Mouse (Mus musculus): Measurements from ENCODE around the gene Abcg1. TPM values are rescaled to one million over a fixed set of nuclear protein-coding genes. Genes with fewer than 3 reads are reported as not detected.
A peak's percentile ranks its signal among the peaks of the same experiment; 100 is the strongest.

Abcg1 gene
- total RNA-seq, 2 experiments from 2014 or later, result 8.9 to 10.0 TPM

DNA sequence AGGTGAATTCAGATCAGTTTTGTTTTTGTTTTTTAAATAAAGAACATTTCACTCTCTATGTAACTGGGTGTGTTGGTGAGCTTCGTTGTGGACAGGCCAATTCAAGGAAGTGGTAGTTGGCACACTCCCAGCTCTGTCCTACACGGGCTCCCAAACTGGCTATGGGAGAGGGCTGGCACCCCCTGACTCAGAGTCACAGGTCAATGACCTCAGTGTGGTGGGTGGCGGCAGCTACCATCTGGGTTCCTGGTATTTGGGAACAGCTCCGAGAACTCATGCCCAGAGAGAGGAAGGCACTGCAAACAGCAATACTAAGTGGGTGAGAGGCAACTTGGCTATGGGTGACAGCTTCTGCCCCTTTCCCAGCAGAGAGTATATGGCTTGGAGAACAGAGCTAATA, 19.1 kb upstream of the Abcg1 start:
- DNase-seq, result peak; percentile 38 to 40
- intact Hi-C loops (cut with DNase I), result no loop called here

DNA sequence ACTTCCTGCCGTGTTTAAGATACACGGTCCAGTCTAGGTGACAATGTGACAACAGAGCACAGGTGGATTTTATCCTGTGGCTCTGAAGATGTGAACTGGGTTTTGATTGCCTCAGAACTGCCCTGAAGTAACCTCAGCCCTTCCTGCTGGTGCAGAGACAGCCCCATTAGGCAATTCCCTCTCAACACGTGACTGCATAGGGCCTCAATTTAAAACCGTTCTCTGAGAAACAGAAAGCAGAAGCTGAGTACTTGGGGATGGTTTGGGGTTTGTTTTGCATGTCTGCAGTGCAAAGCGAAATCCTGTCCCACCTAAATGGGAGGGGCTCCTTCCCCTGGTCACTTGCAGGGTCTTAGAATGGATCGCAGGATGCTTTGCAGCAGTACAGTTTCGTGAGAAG, 17.8 kb upstream of the Abcg1 start:
- intact Hi-C loops (cut with DNase I), result no loop called here
- DNase-seq, result peak in 1 of 2 experiments; percentile 19

DNA sequence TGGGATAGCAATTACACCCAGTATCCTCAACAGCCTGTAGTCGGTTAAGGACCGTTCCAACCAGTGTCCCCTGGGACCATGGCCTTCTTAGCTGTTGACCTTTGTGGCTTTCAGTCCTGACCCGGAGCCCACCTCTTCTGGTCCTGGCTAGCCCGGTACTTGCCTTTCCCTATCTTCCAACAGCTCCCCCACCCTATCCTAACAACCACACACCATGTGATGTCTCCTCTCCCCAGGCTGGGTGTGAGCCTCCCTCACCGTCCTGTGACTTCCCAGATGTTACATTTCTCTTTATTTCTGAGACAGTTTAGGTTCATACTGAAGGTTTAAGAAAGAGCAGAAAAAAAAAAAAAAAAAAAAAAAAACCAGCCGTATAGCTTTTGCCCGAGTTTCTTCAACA, 17.1 kb upstream of the Abcg1 start:
- intact Hi-C loops (cut with DNase I), result no loop called here
- no peak for DNase-seq

DNA sequence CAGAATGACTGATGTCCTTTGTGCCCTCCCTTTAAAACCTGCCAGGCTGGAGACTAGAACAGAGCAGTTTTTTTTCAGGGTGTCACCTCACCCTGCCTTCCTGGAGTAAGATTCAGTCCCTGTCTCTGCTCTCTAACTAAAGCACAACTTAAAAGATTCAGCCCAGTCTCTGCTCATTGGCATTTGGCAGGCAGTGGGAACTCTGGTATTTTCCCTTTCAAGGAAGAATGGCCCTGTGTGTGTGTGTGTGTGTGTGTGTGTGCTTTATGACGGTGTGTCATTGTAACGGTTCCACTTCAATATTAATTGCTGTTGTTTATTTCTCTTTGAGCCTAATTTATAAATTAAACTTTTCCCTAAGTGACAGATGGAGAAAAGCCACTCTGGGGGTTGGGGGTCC, 14.7 kb upstream of the Abcg1 start:
- intact Hi-C loops (cut with DNase I), result no loop called here
- DNase-seq, result no peak

DNA sequence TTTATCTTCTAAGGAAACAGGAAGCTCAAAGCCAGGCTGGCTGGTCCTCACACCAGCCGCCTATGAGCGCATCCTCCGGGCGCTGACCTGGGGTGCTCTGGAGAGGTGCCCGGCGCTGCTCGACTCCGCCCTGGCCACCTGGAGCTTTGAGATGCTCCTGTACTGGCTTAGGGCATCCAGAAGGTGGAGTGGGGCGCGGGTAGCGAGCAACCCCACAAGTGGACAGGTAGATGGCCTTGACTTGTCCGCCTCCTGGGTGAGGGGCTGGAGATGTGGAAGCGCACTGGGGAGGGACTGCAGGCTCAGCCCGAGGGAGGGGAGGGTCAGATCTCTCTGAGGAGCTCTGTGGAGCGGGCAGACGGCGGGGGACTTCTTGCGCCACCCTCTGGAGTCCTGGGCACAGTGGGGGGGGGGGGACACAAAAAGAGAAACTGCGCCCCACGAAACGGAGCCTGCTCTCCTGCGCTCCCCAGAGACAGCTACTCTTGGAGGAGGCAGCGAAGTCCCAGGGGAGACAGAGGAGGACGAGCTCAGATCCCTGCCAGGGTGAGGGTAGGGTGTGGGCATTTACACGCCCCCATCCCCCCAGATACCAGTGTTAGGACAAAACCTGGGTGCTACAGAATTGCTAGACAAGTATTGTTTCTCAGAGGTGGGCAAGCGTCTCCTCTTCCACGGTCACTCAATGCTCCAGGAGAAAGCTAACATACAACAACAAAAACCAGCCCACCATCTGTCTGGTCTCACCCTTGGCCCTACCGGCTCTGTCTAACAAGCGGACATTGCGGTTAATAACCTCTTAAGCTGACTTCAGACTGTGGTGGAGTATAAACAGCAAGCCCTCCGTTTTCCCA, 643 bp downstream of the Abcg1 start:
- intact Hi-C loops (cut with DNase I), result loop anchor here (2.0 kb wide), 2 partner anchors 39 to 61 kb away; no protein-coding TSS in a partner anchor
- DNase-seq, result no peak

DNA sequence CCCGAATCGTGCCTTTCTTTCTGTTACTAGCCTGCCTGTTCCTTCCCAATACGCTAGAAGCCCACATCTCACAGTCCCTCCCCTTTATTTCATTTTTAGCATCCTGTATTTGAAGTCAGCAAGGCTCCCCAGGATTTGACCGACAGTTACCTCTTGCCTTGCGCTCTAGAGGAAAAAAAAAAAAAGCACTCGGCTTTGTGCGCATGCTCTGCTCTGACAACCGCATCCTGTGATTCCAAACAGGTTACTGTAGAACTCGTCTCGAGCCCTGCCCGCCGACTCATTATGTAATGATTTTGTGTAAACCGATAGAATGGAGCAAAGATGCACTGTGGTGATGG, 1.2 kb downstream of the Abcg1 start:
- intact Hi-C loops (cut with DNase I), result loop anchor here (2.0 kb wide), 2 partner anchors 40 to 60 kb away; no protein-coding TSS in a partner anchor
- peak; percentile 67 to 68 for DNase-seq

DNA sequence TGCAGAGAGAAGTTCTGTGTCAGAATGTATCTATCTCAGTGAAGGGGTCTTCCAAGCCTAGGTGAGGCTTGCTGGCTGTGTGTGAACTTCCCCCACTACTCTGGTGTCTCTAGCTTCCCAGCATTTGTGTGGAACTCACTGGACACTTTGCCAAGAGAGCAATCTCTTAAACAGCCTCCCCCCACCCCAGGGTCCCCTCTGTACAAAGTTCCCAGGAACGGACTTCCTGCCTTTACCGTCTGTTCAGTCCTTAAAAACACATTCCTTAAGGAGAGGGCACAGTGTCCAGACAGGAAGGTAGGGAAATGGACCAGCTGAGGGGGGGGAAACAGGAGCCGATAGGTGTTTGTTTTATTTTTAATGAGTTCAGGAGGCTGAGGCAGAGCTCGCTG, 2.7 kb downstream of the Abcg1 start:
- intact Hi-C loops (cut with DNase I), result loop anchor here (2.0 kb wide), 1 partner anchor 15 kb away; no protein-coding TSS in a partner anchor
- DNase-seq, result no peak

DNA sequence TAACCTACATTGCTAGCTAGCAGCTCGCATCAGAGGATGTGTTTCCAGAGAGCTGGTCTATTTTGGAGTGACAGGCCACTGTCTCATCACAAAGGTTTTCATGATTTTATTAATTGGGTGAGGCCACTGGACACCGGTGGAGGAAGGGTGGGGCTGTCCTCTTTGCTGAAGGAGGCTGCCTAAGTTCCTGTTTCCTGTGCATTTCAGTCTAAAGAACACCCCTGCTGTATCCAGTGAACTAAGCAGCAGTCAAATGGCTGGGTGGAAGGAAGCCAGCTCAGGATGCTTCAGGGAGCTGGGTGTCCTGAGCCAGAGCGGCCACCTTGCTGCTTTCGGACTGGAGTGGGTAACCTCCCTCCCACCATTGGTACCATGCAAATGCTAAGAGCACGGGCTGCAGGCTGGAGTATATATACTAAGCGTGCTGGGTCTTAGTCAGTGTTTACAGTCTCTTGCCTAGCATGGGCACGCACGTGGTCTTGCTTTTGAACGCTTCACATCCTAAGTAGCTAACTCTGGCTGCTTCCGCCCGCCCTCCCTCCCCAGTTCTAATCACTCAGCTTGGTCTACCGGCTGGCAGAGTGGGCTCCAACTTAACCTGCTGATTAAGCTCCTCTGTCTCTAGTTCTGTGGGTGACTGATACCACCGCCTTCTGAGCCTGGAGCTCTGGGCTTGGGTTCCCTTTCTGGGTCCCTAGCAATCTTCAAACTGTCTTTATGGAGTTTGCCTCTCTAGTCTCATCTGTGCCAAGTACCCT, 3.3 kb downstream of the Abcg1 start:
- DNase-seq, result peak in 1 of 2 experiments; percentile 53
- intact Hi-C loops (cut with DNase I), result loop anchor here (2.0 kb wide), 1 partner anchor 14 kb away; no protein-coding TSS in a partner anchor

DNA sequence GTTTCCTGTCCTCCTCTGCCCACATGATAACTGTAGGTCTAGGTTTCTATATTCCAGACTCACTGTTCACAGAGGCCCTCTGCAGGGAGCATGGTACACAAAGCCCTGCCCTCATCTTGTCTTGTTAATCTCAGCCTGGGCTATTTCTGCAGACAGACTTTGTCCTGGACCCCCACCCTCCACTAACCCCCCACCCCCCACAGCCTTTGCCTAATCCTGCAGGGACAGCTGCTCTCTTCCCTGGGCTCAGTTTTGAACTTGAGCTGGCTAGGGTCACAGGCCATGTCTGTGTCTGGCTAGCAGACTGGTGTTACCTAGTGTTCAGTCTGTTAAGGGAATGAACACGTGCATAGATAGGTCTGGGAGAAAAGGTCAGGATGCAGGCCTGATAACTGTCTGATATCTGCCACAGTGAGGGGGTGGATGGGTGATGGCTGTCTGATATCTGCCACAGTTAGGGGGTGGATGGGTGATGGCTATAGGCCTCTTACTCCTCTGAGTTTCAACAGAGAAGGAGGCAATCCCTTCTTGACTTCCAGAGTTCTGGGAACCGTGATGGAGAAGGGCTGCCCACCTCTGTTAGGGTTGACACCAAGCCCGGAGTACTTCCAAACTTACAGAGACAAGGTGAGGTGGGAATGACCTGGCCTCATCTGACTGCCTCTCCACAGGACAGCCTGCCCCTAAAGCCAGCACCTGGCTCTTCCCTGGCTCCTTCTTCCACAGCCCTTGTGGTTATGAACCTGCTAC, 4.0 kb downstream of the Abcg1 start:
- intact Hi-C loops (cut with DNase I), result loop anchor here (2.0 kb wide), 1 partner anchor 13 kb away; no protein-coding TSS in a partner anchor
- DNase-seq, result no peak

DNA sequence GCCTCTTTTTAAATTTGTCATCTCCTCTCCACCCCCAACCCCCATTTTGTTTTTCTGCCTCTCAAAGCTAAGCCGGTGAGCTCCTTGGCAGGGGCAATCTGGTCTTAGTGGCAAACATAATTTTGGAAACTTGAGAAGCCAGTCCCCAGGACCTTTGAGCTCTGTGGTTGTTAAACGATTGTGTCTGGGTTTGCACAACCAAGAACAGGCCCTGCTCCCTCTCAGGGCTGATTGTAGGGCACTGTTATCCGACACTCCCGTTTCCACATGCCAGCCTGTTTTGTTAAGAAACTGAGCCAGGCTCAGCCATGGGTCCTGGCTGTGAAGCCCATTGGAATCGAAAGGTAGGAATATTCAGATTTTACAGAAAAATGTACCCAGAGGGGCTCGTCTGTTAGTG, 8.6 kb downstream of the Abcg1 start:
- intact Hi-C loops (cut with DNase I), result no loop called here
- no peak for DNase-seq

DNA sequence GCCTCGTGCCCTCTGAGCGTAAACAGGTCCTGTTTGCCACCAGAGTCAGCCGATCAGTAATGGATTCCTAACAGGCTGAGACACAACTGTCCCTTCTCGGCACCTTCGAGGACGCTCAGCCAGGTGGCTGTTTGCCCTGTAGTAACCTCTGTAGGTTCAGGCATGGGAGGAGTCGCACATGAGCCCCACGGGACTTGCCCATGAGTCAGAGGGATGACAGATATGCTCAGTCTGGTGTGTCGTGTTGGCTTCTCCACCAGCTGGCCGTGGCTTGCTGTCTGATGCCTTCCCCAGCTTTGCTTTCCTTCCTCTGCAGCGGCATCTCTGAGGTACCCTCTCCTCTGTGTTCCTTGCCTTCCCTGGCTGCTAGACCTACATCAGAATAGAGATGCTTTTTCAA, 9.6 kb downstream of the Abcg1 start:
- DNase-seq, result peak; percentile 35 to 51
- intact Hi-C loops (cut with DNase I), result no loop called here

DNA sequence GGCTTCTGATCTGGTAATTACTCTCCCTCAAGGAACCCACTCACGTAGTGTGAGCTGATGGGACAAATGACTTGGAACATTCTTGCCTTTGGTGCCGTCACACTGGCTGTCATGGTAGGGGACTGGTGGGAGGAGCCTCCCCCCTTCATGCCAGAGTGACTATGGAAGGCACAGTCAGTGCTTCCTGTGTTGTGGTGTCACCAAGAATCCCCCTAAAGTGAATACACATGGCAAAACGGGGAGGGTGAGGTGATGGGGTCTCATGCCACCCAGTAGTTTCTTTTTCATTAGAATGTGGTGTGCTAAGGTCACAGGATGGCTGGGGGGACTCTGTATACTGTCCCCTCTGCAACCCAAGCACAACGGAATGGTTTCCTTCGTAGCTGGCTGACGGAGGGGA, 11.6 kb downstream of the Abcg1 start:
- intact Hi-C loops (cut with DNase I), result no loop called here
- DNase-seq, result no peak

DNA sequence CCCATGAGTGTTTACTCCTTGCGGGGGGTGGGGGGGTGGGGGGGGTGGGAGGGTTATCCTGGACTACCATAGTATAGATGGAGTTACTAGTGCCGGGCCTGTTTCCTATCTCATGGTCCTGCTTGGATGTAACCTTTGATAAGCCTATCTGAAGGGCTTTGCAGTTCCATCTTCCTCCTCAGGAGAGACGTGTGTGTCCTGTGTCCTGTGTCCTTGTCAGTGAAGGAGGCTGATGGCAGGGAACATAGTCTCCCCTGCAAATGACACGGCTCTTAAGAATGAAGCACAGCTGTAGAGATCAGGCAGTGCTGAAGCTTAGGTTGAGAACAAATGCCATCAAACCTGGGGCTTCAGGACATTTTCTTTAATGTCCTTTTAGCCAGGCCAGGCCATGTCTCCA, 12.4 kb downstream of the Abcg1 start:
- DNase-seq, result no peak
- intact Hi-C loops (cut with DNase I), result no loop called here

DNA sequence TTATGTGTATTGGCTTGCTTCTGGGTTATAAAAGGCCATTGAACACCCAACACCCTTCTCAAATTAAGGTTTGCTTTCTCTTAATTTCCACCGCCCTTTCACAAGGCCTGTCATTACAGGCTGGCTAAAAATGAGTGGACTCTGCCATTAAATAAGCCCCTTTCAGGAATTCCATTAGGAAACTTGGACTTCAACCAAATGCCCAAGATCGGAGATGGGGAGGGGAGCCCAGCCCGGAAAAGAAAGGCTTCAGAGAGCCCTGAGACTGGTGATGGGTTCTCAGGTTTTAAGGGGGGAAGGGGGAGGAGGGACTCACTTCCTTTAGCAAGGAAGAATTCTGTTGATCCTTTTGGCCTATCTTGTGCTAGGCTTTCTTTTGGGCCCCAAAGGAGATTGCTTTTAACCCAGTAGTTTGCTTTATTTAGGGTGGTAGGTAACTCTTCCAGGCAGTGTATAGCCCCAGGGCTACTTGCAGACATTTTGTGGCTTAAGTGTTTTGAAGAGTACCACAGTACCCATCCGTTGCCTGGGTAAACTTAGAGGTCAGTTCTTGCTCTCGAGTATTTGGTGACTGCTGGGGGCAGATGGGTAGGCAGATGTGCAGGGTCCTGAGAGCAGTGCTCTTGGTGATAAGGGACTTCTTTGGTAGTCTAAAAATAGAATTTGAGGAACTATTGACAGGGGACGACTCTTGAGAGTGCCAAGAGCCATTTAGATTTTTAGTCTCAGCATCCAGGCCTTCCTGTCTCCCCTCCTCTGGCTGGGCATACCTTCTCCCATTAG, 13.1 kb downstream of the Abcg1 start:
- DNase-seq, result no peak
- intact Hi-C loops (cut with DNase I), result no loop called here

DNA sequence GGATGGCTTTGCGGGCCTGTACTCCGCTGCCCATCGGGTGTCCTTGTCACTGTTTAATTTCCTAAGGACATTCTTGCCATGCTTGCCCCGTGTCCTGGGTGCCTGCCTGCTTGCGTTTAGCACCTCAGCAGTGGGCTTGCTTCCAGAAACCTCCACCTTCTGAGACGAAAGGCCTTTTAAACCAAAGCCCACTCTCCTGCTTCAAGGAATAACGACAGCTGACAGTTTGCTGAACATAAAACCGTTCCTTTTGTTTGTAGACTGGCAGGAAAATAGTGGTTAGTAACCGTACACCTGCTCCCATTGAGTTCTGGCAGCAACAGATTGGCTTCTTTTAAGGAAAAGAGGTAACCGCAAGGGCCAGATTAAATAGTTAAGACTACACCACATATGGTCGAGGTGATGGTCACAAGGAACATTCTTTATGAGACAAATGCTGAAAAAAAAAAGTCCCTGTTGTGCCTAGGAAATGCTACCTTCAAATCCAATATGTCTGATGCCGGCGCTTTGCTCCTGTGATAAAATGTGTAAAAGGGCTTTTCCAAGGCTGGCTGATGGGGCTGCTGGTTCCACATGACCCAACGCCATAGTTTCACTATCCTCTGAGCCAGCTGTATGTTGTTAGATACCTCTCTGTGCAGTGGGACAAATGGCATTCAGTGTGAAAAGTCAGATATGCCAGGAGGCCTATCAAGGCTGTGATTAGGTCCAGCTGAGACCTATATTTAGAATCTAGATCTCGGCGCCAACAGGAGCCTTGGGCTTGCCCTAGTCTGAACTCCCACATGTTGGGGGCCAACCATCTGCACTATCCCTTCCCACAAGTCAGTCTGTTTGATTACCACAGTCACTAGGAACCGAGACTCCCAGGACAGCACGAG, 14.2 kb downstream of the Abcg1 start:
- intact Hi-C loops (cut with DNase I), result no loop called here
- peak; percentile 56 to 65 for DNase-seq

DNA sequence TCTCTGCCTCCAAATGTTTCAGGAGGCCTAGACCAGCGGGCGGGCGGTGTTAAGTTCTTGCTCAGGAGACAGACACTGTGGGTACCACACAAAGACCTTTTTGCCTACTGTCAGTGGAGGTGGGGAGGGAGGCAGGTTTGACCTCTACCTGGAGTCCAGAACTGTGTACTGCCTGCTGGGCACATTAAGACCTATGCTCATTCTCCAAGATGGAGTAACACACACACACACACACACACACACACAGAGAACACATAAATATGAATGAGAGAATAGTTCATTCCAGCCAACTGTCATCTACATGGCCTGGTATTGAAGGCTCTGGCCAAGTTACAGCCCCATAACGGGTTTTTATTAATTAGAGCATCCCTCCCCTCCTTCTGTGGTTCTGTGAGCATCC, 15.4 kb downstream of the Abcg1 start:
- intact Hi-C loops (cut with DNase I), result no loop called here
- no peak for DNase-seq

DNA sequence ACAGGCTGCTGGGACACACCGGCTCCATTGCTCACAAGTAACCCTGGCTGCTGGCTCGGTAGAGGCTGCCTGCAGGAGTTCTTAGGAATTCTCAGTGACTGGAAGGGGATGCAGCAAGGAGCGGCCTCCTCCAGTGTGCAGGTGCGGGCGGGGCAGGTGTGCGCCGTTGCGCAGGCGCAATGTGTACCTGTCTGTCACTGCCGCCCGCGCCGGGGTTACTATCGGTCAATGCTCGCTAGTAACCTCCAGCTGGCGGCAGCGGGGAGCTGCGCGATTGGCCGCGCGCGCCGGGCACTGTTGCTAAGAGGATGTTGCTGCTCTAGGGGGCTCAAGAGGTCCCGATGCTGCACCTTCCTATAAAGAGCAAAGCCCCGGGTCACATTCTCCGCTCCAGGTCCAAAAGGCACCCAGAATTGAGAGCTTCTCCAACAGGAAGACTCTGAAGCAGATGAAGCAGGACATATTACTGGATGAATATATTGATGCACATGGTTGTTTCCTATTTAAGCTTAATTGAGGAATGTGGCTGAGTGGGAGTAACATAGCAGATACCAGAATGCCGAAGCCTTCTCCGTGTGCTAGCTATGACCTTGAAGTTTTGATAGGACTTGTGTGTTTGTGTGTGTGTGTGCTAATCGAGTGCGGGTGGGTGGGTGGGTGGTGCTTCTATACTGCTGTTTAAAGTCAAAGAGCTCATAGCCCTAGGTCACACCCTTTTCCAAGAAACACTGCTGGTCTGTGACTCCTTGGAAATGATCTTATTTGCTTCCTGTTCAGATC, 16.0 kb downstream of the Abcg1 start:
- intact Hi-C loops (cut with DNase I), result loop anchor here (2.0 kb wide), 1 partner anchor 13 kb away; no protein-coding TSS in a partner anchor
- peak; percentile 82 for DNase-seq

DNA sequence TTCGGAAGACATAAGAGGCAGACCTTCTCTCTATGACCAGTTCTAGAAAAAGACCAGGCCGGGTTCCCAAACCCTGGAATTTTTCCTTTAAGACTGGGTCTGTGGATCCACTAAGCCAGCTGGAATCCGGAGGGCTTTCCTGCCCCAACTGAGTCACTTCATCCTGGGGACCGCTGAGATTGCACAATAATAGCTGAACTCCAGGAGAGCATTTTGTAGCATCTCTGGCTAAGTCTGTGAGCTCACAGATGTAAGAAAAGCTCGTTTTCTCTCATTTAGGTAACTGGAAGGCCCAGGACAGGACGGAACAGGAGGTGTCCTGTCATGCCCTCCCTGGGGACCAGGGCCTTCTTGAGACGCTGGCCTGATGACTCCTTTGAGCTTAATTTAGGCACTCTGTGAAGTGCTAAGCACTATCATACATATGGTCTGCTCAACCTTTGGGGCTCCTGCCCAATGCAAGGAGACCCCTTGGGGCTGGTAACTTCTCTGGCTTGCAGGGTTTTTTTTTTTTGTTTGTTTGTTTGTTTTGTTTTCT, 16.6 kb downstream of the Abcg1 start:
- intact Hi-C loops (cut with DNase I), result loop anchor here (2.0 kb wide), 1 partner anchor 13 kb away; no protein-coding TSS in a partner anchor
- DNase-seq, result peak; percentile 48 to 51

Measured in heart, postnatal 10 days (tissue).